Mouse (Mus musculus) thymus, postnatal 14 days (tissue): ENCODE measurements around the gene Dhrs4.

Experiments
- DNase-seq: peaks from one replicate; pipeline ENCODE4 v3.0.0; 2021

Dhrs4 gene

DNA sequence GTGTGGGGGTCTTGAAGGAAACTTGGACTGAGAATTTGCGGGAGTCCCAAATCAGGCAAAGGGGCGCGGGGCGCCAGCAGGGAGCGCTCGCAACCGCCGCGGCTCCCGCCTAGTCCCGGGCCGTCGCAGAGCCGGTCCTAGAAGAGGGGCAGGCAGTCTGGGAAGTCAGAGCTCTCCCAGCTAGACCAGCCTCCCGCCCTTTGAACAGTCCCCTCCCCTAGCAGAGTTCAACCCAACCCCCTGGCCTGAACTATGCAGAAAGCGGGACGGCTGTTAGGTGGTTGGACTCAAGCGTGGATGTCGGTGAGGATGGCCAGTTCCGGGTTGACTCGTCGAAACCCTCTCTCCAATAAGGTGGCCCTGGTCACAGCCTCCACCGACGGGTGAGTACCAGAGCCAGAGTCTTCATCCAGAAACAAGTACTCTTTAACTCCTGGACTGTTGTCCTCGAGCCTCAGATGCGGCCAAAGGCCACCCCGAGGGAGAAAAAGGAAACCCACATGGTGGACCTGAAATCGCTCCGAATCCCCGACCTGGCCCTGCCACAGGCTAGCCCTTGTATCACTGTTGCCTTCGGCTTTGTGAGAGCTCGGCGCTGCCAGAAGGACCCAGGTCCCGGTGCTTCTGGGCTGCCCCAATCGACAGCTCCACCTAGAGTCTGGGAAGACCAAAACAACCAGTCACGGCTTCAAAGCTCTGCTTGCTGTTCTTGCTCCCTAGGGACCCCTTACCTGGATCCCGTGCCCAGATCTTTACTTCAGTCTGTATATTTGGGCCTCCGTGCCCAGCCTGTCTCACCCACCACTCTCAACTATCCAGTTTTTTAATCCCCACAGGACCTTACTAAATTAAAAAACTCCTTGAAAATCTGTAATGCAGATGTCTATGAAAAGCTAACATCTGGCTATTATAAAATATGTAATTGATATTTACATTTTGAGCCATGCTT lies at the start of gene Dhrs4:
Gene Dhrs4, plus strand, starts transcription at position 108 of the 949 bp plus-strand sequence.
- peak; percentile 87 for DNase-seq

- DNase-seq: no peak
Measured at GRCm38 (mm10) chr14:55430255-55430654, 48.3 kb upstream of the Dhrs4 start.

- DNase-seq: no peak
Measured at GRCm38 (mm10) chr14:55433052-55433451, 45.5 kb upstream of the Dhrs4 start.

GRCm38 (mm10) chr14:55434825-55435224 lies 43.7 kb upstream of the Dhrs4 start:
- no peak for DNase-seq

- DNase-seq: no peak
Measured at GRCm38 (mm10) chr14:55437118-55437517, 41.4 kb upstream of the Dhrs4 start.

DNA sequence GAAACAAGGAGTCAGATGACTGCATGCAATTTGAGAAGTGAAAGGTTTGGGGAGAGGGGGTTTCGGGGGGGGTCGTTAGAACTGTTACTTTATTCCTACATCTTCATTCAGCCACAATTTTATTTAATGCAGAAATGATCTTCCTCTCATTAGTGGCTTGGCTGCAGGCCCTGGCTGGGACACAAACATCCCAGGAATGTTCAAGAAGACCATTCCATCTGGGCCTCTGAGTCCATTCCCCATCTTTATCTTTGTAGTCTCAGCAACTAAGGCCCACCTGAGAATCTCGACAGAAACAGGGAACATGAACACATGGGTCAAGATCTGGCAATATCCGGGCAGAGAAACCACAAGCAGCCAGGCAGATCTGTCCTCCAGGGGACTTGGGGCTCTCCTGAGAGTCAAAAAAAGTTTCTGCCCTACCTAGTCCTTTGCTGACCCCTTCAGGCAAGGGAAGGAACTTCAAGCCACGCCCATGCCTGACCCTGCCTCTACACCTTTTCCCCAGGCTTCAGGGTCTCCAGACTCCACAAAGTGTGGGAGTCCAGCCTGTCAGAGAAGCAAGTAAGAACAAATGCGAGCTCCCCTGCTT lies 40.3 kb upstream of the Dhrs4 start:
- peak; percentile 74 for DNase-seq

DNA sequence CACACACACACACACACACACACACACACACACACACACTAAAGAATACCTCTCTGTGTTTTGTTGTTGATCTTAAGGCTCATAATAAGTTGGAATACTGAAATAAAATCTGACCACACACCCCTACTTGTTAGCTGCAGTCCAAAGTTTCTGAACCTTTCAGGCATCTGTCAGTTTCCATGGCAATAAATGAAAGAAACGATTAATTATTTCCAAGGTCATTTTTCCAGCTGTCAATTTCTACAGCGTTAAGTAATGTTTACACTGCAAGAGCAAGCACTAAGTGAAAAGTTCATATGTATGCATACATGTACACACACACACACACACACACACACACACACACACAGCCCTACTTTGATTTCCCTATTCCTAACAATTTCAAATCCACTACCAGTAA lies 20.9 kb upstream of the Dhrs4 start:
- DNase-seq: no peak

DNA sequence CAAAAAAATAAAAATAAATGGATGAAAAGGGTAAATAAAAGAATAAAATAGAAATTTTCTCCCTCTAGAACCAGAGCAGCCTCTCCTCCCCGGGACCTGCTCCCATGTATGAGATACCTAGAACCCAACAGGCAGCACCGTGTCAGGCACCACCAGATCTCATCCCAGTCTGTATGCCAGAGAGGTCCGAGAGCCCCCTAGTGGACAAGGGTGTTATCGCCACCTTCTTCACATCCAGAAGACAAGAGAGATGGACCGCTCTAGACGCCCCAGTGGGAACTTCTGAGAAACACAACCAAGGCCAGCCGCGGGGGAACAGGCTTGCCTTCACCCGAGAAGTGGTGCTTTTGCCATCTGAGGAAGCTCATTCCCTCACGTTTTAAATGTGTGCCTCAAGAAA lies 20.3 kb upstream of the Dhrs4 start:
- peak; percentile 76 for DNase-seq

DNA sequence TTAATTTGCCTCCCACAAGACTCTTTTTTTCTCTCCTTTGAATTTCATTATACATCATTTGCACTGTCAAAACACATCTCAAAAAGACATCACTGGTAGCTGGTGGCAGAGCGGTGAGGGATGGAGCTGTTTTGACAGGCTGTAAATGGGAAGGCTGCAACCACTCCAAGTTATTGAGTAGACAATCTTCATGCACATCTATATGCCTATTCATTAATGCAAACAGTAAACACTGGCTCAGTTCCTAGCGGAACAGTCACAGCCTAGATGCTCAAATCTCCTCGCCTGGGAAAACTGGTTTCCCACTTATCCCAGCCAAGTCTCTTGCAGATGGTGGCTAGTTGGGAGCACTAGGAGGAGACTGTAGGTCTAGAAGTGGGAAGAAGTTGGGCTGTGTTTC lies 19.8 kb upstream of the Dhrs4 start:
- DNase-seq: no peak

- no peak for DNase-seq
Measured at GRCm38 (mm10) chr14:55459796-55460195, 18.8 kb upstream of the Dhrs4 start.

DNA sequence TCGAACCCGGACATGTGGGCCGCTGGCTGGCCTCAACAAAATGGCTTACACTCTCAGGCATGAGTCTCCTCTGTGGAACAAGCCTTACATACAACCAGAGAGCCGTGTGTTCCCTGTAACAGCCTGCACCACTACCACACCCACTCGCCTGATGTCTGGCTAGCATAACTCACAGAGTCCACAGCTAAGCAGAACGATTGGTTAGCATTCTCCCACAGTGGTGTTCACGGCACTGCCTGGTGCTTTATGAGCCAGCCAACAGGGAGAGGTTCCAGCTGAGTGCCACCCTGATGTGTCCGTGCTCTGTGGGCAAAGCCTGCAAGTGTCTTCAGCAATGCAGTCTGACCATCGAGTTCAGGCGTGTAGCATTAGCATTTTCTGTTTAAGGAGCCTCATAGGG lies 18.3 kb upstream of the Dhrs4 start:
- no peak for DNase-seq

GRCm38 (mm10) chr14:55461757-55462156 lies 16.8 kb upstream of the Dhrs4 start:
- DNase-seq: no peak

DNA sequence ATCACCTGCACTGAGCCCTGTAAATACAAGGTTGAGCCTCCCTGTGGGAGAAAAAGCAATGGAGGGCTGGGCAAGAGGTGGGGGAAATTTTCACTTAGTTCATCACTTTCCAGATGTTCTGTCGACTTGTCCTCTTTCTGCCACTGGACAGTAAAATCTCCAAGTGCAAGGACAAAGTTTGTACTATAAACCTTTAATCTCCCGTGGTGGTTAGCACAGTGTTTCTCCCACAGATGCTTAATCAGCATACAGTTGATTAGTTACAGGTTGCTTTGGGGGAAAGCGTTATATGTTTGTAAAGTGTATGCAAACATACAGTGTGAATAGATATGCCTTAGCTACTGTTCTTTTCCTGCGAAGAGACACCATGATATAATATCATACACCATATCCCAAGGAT lies 12.1 kb upstream of the Dhrs4 start:
- DNase-seq: no peak

DNA sequence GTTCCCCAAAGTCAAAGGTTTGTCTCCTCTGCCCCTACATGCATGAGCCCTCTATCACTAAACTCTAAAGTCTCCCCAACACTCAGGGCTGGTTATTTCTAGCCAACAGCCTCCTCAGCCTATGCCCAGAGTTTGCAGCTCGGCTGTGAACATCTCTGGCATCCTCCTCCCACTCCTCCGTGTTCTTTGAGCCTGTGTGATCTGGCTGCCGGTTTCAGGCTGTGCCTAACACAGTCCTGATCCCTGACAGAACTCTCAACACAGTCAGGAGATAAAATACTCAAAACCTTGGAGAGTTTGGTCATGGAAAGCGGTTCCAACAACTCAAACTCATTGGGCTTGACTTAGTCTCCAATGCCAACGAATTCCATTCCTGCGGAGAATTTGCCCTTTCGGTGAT lies 11.4 kb upstream of the Dhrs4 start:
- no peak for DNase-seq

DNA sequence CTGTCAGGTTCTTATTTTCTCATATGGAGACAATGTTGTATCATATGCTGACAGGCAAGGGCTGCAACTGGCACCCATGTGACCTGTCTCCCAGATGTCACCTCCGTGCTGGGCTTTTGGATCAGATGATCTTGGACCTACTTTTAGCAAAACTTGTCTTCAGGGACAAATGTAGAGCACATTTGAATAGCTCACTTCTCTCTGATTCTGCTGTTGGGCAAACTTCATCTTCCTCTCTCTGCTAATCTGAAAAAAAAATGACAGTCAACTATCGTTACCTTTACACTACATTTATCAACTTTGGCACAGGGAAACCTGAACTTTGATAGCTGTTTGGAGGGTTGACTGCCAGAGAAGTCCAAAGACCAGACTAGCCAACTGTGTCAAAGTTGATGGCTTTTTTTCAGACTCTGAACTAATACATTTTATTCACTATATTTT lies 10.2 kb upstream of the Dhrs4 start:
- no peak for DNase-seq

DNA sequence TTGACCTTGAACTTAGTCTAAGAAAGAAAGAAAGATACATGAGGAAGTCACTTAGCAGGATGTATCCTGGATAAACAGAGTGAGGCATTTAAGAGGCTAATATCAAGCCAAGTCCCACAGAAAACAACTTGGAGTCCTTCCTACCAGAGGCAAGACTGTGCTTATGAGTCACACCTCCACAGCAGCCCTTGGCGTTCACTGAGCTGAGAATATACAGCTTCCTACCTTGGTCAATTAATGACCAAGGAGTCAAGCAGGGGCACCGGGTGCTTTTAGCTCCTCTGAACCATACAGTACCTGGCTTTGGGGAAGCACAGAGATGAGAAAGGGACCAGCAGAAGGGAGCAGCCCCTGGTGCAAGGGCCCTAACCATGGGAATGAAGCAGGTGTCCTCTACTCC lies 9.5 kb upstream of the Dhrs4 start:
- no peak for DNase-seq

DNA sequence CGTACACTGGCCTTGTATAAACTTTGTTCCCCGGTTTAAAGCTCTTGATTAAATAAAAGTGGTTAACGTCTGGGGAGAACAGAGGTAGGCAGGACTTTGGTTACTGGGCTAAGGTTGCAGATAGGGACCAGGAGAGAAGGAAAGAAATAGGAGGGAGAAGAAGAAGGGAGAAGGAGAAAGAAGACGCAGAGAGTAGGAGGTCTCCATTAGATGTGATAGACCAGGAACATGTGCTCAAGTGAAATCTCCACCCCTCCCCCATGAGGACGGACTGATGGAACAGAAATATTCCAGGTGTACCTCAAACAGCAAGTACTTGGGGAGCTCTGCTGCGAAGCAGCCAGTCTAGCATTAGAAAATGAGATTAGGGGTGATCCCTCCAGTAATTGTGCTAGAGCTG lies 8.7 kb upstream of the Dhrs4 start:
- DNase-seq: no peak

DNA sequence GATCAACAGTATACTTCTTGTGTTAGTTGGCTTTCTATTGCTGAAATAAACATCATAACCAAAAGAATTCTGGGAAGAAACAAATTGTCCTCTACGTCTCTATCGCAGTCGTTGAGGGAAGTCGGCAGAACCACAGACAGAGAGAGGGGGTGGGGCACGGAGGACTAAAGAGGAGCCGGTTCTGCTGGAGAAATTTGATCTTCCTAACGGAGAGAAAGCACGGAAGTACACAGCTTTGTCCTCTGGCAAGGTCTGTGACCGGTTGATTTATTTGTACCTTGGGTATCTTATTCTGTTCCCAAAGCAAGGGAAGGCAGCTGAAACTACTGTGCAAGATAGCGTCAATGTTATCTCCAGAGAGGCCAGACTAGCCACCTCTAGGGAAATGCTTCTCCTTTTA lies 7.8 kb upstream of the Dhrs4 start:
- DNase-seq: no peak

DNA sequence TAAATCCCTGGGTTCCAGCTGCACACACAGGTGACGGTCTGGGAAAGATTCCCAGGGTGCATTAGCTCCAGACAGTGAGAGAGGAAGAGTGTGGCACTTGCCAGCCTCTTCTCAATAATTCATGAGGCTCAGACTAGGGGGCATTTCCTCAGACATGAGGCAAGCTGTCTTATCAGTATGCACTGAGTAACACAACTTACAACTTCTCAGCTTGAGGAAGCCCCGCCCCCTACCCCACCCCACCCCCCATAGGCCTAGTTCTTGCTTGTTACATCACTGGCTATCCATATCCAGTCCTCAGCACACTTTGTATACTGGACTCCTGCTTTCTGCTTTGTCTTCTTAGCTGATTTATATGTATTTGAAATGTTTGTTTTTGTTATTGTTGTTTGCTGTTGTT lies 2.9 kb upstream of the Dhrs4 start:
- no peak for DNase-seq

DNA sequence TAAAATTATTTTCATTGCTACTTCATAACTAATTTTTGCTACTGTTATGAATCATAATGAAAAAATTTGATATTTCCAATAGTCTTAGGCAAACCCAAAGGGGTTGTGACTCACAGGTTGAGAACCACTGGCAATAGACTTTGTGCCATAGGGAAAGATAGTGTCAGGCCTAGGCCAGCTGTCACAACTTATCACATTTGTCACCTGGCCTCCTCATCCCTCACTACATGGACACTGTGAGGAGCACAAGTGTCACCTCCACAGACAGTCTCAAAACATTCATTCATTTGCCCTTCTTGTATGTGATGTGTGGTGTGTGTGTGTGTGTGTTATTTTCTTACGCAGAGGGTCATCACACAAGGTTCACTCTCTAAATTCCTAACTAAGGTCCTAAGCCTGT lies 1.1 kb upstream of the Dhrs4 start:
- DNase-seq: no peak

GRCm38 (mm10) chr14:55477829-55478228 lies 729 bp upstream of the Dhrs4 start:
- DNase-seq: no peak

DNA sequence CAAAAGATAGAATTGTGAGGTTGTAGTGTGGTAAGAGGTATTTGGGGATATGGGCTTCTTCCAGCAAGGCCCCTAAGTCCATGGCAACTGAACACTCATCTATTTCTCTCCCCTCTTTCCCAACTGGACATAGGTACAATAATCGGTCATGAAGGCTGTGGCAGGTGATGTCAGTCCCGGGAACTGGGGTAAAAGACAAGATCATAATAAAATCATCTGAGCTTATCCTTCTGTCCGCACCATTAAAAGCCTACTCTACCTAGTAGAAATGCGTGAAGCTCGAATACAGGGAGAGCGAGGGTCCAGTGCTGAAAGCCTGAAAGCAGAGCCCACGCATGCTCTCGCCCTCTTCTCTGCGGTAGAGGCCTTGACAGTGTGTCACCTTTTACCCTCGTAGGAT lies 1.1 kb downstream of the Dhrs4 start:
- no peak for DNase-seq

DNA sequence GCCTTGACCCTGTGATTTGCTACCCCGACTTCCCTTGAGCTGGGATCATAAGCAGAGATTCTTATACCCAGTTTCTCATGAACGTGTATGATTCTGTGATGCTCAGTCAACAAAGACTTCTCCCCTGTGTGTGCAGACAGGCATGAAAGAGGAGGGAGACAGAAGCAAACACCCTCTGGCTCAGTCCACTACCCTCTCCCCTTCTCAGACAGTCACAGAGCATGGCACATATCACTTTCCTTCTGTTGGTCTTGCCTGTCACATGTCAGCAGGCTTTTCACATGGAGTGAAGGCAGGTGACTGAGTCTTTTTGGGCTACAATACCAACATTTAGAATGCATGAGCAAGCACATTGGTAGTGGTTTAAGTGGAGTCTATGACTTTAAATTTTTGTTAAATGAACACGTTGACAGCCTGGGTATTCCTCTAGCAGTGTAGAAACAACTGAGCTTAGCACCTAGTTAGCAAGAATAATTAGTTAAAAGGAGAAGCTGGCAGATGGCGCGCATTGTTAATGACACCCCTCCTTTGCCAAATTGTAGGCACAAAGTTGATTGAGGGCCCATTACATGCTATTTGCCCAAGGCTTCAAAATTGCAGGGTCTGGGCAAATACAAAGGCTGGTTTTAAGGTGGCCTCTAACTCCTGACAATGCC lies 6.0 kb downstream of the Dhrs4 start:
- DNase-seq: no peak

- no peak for DNase-seq
Measured at GRCm38 (mm10) chr14:55486836-55487235, 8.3 kb downstream of the Dhrs4 start.
